Mouse (Mus musculus) embryonic facial prominence, embryonic 10.5 days (tissue): ENCODE measurements around the gene Dgke. TPM values are rescaled to one million over a fixed set of nuclear protein-coding genes. Genes with fewer than 3 reads are reported as not detected.
"Not testable (repeated sequence)": the region's sequence is repeated elsewhere in the genome, so short reads cannot be mapped to it uniquely, and the experiment has no call there.

Experiments used
- DNase-seq: peaks from one replicate; pipeline ENCODE4 v3.0.0-alpha.2; 2017; ENCODE audit warnings: low spot score
- H3K27ac ChIP-seq: fragments of 300-500 bp; sonication (generic); replicated peaks from 2 replicates; pipeline ENCODE4 v1.5.1; 2016; ENCODE audit warnings: mild to moderate bottlenecking
- H3K27me3 ChIP-seq: fragments of 300-500 bp; sonication (generic); replicated peaks from 2 replicates; pipeline ENCODE4 v1.6.1; 2016; ENCODE audit warnings: low read depth, mild to moderate bottlenecking; ENCODE audit not compliant: poor library complexity, severe bottlenecking
- H3K36me3 ChIP-seq: fragments of 300-500 bp; sonication (generic); replicated peaks from 2 replicates; pipeline ENCODE4 v1.6.1; 2016; ENCODE audit warnings: mild to moderate bottlenecking, moderate library complexity
- H3K4me1 ChIP-seq: fragments of 300-500 bp; sonication (generic); 2 replicates; pipeline ENCODE4 v1.6.1; 2016
- H3K4me3 ChIP-seq: fragments of 300-500 bp; sonication (generic); 2 replicates; pipeline ENCODE4 v1.5.1; 2016; ENCODE audit warnings: mild to moderate bottlenecking, moderate library complexity
- H3K9me3 ChIP-seq: fragments of 300-500 bp; sonication (generic); 2 replicates; pipeline ENCODE4 v1.6.1; 2016; ENCODE audit warnings: mild to moderate bottlenecking
- WGBS: fragments of 180-500 bp; shearing (Covaris S2); methylation state at CpG from one replicate; pipeline ENCODE4 v1.1.7; 2016; 5-methylcytosine and 5-hydroxymethylcytosine counted together
- polyA plus RNA-seq: library from polyadenylated mRNA; unstranded; fragments of >200 nt; fragmentation: Nextera tagmentation; extraction: Ambion mirVana; gene quantifications from 2 replicates; pipeline ENCODE4 v1.2.1, GENCODE M21; 2016

Gene Dgke
- polyA plus RNA-seq, 1 experiment from 2014 or later = 4.7 TPM

DNA sequence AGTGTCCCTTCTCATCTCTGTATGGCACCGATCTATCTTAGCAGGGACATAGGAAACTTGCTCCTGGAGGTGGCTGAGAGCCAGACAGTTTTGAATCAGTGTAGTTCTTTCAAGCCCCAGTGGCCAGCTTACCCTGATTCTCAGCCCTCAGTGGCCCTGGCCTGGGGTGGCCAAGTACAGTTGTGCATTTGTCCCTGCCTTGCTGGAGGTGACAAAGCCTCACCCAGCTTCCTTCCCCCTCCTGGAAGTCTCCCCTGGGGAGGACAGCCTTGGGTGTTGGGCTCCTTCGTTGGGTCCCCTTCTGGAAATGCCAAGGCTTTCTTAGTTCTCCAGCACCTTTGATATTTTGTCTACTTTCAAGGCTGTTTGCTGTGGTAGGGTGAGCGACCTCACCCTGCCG, 62.9 kb downstream of the Dgke start:
- Histone ChIP-seq H3K4me3 (no peak overlapping the region), H3K4me1 (peaks cover 28% of the 10 kb centered on the region), H3K27ac (no peak overlapping the region), H3K9me3 (no peaks in the 10 kb centered on the region), H3K27me3 (peaks cover 29% of the 10 kb centered on the region), H3K36me3 (no peaks in the 10 kb centered on the region)
- WGBS = 84% methylated on average over 4 of the region's 4 CpGs
- DNase-seq = no peak

DNA sequence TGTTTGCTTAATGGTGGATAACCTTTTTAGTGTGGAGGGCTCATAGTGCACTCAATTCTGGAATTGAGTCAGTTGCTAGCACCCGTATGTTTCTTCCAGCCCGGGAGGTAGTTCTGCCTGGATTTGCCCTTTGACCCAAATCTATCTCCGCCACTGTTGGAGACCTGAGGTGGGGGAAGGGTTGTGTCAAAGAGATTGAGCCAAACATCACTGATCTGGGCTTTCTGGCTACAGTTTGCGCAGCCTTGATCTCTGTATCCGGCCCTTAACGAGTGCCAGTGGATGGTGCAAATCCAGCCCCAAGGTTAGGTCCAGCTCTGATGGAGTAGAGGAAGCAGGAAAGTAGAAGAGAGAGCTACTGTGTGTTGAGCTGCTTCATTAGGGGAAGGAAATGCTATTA, 63.6 kb downstream of the Dgke start:
- no peak overlapping the region for H3K4me3 ChIP-seq
- H3K27me3 ChIP-seq = peaks cover 35% of the 10 kb centered on the region
- peaks cover 33% of the 10 kb centered on the region for H3K4me1 ChIP-seq
- WGBS = 48% methylated on average over 6 of the region's 6 CpGs
- H3K27ac ChIP-seq = no peak overlapping the region
- DNase-seq = no peak
- no peaks in the 10 kb centered on the region for H3K9me3 ChIP-seq
- H3K36me3 ChIP-seq = no peaks in the 10 kb centered on the region

DNA sequence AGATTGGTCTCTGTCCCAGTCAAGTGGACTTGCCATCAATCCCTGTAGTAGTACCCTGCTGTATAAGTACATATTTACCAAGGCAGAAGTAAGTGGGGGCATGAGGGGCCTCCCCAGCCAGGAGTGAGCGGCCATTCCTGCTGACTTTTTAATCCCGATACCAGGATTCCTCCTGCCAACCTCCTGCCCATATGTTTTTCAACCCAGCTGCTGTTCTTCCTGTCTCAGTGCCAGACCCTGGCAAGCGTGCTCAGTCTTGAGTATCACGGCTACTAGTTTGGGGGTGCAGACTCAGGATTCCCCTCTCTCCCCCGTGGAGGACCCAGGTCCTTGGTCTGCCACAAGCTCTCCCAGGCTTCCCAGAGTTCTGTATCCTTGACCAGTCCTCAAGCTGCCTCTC, 64.0 kb downstream of the Dgke start:
- H3K36me3 ChIP-seq = no peaks in the 10 kb centered on the region
- H3K27me3 ChIP-seq = peaks cover 39% of the 10 kb centered on the region
- no peak overlapping the region for H3K4me3 ChIP-seq
- WGBS = 86% methylated on average over 5 of the region's 5 CpGs
- H3K4me1 ChIP-seq = peaks cover 33% of the 10 kb centered on the region
- no peak for DNase-seq
- H3K9me3 ChIP-seq = no peaks in the 10 kb centered on the region
- no peak overlapping the region for H3K27ac ChIP-seq

DNA sequence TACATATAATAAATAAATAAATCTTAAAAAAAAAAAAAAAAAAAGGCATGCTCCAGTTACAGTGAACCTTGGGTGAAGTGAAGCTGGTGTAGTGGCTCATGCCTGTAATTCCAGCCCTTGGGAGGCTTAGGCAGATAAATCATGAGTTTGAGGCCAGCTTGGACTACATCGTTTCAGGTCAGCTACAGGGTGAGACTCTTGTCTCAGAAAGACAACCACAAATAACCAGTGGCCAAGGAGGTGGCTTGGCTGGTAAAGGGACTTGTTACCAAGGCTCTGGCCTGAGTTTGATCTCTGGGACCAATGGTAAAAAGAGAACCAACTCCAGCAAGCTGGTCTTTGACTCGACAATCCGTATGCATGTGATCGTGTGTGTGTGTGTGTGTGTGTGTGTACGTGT, 64.6 kb downstream of the Dgke start:
- H3K4me1 ChIP-seq = peaks cover 33% of the 10 kb centered on the region
- 88% methylated on average over 5 of the region's 5 CpGs for WGBS
- H3K36me3 ChIP-seq = no peaks in the 10 kb centered on the region
- no peak overlapping the region for H3K27ac ChIP-seq
- H3K27me3 ChIP-seq = peaks cover 39% of the 10 kb centered on the region
- no peaks in the 10 kb centered on the region for H3K9me3 ChIP-seq
- no peak for DNase-seq
- H3K4me3 ChIP-seq = no peak overlapping the region

DNA sequence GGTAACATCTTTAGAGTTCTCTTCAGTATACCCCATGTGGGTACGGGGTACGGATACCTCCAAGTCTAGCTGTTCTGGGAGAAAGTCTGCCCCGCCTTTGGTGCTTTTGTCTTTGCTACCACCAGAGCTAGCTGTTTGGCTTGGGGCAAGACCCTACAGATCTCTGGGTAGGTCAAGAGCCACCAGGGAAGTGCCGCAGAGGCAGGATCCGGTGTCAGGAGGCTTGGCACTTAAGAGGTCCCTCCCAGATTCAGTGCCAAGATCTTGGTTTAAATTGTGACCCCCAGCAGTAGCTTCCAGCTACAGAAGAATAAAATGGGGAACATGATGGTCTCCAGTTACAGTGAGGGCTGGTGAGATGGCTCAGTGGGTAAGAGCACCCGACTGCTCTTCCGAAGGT, 65.1 kb downstream of the Dgke start:
- DNase-seq = no peak
- peaks cover 33% of the 10 kb centered on the region for H3K4me1 ChIP-seq
- H3K27ac ChIP-seq = no peak overlapping the region
- H3K9me3 ChIP-seq = no peaks in the 10 kb centered on the region
- H3K36me3 ChIP-seq = no peaks in the 10 kb centered on the region
- H3K4me3 ChIP-seq = no peak overlapping the region
- 97% methylated on average over 7 of the region's 7 CpGs for WGBS
- peaks cover 39% of the 10 kb centered on the region for H3K27me3 ChIP-seq

DNA sequence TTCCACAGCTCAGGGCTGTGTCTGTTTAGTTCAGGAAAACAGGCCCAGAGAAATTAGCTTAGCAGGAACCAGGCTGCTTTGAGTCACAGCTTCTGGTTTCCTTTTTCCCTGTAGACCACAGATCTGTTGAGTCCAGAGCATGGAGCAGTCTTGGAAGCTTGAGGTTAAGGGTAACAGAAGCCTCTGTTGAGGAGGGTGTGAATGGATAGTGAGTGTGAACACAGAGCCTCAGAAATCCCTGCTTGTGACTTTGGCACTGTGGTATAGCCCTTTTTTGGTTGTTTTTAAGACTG, 66.2 kb downstream of the Dgke start:
- H3K36me3 ChIP-seq = no peaks in the 10 kb centered on the region
- no peaks in the 10 kb centered on the region for H3K9me3 ChIP-seq
- H3K4me1 ChIP-seq = peaks cover 31% of the 10 kb centered on the region
- H3K4me3 ChIP-seq = no peak overlapping the region
- H3K27me3 ChIP-seq = peaks cover 39% of the 10 kb centered on the region
- H3K27ac ChIP-seq = no peak overlapping the region
- no peak for DNase-seq

DNA sequence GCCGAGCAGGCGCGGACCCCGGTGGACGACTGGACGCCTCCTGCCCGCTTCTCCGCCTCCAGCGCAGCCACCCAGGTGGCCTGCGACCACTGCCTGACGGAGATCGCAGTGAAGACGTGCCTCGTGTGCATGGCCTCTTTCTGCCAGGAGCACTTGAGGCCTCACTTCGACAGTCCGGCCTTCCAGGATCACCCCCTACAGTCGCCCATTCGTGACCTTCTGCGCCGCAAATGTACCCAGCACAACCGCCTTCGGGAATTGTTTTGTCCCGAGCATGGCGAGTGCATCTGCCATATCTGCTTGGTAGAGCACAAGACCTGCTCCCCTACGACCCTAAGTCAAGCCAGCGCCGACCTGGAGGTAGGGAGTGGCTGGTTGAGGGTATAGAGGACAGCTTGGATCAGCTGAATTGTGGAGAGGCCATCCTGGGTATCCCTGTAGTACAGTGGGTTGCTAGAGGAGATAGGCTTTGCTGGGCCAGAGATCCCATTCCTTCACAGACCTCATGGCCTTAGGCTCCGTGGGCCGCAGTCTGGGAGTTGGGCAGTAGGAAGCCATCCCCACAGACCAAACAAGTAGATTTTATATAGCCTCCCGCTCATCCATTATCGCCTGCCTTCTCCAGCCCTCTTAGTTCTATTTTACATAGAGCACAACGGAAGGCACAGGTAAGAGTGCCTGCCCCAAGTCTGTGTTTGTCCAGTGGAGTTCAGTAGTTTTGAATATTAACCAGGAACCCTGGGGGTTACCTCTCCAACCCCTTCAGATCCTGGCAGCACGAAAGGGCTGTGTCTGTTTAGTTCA, 66.7 kb downstream of the Dgke start:
- Histone ChIP-seq H3K27me3 (peaks cover 39% of the 10 kb centered on the region), H3K36me3 (no peaks in the 10 kb centered on the region), H3K27ac (no peak overlapping the region; the same call in 1 of the 2 replicates), H3K4me3 (peak overlapping the region; percentile 58), H3K4me1 (peaks cover 28% of the 10 kb centered on the region), H3K9me3 (no peaks in the 10 kb centered on the region)
- DNase-seq = no peak
- WGBS = 26% methylated on average over 33 of the region's 33 CpGs

DNA sequence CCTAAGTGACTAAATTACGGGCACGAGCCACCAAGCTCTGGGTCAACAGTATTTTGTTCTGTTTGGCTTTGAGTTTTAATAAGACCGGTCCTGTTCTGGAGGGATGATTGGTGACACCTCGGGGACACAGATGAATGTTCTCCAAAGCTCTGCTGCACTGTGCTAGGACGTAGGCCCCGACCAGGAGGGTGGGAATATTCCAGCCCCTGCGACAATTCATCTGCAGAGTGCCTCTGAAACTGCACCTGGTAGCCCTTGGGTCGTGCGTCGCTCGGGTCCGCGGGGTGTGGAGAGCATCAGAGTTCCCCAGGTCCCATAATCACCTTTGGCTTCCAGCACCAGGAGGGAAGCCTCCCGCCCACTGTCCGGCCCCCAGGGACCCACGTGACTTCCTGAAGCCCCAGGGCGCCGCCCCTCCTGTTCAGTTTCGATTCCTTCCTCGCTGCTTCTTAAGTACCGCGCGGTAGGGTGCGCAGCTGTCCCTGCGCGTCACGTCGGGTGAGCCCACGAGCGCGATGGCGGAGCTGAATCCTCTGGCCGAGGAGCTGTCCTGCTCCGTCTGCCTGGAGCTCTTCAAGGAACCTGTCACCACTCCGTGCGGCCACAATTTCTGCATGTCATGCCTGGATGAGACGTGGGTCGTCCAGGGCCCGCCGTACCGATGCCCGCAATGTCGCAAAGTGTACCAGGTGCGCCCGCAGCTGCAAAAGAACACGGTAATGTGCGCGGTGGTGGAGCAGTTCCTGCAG, 67.5 kb downstream of the Dgke start, which contains the start of gene Trim25:
Trim25 (plus strand) TSS at position 403 of the 749 bp plus-strand sequence.
- H3K4me1 ChIP-seq = peaks cover 28% of the 10 kb centered on the region
- 3% methylated on average over 48 of the region's 48 CpGs for WGBS
- no peak within 1 kb of the TSS; the same call in 1 of the 2 replicates for H3K27ac ChIP-seq
- DNase-seq = peak; percentile 78
- no peaks in the 10 kb centered on the region for H3K36me3 ChIP-seq
- peaks cover 39% of the 10 kb centered on the region for H3K27me3 ChIP-seq
- H3K4me3 ChIP-seq = peak within 1 kb of the TSS; percentile 58
- H3K9me3 ChIP-seq = no peaks in the 10 kb centered on the region

DNA sequence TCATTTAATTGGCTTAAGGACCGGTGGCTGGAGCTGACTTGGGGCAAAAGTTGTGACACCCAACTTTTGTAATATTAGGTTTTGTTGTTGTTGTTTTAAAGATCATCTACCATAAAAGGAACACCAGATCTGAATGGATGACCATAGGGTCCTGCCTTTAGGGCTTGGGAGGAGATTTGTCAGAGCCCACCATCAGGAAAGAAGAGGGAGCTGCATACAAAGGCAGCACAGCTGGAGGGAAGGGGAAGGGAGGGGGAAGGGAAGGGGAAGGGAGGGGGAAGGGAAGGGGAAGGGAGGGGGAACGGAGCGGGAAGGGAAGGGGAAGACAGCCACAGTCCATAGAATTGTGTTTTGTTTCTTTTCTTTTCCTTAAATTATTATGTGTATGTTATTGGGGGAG, 68.2 kb downstream of the Dgke start:
- H3K9me3 ChIP-seq = no peaks in the 10 kb centered on the region
- peak overlapping the region; percentile 58; the same call in 1 of the 2 replicates for H3K4me3 ChIP-seq
- WGBS = 14% methylated on average over 3 of the region's 3 CpGs
- H3K36me3 ChIP-seq = no peaks in the 10 kb centered on the region
- H3K27me3 ChIP-seq = peaks cover 39% of the 10 kb centered on the region
- peaks cover 24% of the 10 kb centered on the region for H3K4me1 ChIP-seq
- DNase-seq = no peak
- H3K27ac ChIP-seq = no peak overlapping the region

DNA sequence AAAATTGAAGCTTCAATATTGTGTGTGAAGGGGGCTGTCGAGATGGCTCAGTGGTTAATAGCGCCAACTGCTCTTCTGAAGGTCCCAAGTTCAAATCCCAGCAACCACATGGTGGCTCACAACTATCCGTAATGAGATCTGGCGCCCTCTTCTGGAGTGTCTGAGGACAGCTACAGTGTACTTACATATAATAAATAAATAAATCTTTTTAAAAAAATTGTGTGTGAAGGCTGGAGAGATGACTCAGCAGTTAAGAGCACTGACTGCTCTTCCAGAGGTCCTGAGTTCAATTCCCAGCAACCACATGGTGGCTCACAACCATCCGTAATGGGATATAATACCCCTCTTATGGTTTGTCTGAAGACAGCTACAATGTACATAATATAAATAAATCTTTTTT, 69.3 kb downstream of the Dgke start:
- not testable (repeated sequence) for DNase-seq, H3K9me3 ChIP-seq, H3K36me3 ChIP-seq, H3K4me3 ChIP-seq, H3K27ac ChIP-seq
- Histone ChIP-seq H3K27me3 (peaks cover 39% of the 10 kb centered on the region), H3K4me1 (peaks cover 15% of the 10 kb centered on the region)
- 85% methylated on average over 5 of the region's 5 CpGs for WGBS

DNA sequence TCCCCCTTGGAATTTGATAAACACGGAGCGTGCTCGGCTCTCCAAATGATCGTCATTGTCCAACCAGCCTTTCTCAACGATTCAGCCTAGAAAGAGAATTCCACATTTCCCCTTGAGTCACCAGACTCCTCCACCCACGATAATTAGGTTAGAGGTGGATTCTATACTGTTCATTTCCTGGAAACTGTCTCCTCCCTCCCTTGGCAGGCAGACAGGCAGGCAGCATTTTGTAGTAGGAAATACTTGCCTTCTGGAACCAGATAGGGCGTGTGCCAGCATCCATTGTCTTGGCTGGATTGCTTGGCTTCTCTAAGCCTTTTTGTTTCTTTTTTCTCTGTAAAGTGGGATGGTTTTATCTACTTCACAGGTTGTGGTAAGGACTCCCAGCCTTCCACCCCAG, 70.2 kb downstream of the Dgke start:
- Histone ChIP-seq H3K36me3 (peaks cover under 1% of the 10 kb centered on the region), H3K4me1 (peaks cover 15% of the 10 kb centered on the region), H3K4me3 (no peak overlapping the region), H3K27ac (no peak overlapping the region), H3K27me3 (peaks cover 38% of the 10 kb centered on the region), H3K9me3 (no peaks in the 10 kb centered on the region)
- DNase-seq = no peak
- WGBS = 75% methylated on average over 7 of the region's 7 CpGs

DNA sequence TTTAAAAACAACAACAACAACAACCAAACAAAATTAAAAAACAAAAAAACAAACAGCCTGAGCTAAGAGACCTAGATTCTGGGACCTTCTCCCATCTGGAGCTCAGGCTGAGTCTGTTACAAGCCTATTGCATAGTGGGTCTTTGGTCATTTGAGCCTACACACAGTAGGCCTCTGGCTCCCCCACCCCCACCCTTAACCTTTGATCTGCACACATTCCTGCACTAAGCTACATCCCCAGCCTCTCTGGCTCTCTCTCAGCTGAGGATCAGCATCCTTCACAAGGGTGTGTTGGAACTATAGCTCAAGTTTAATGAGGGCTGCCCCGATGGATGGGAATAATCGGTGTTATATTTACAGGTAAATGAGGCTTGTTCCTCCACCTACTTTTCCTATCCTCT, 71.0 kb downstream of the Dgke start:
- peaks cover 9% of the 10 kb centered on the region for H3K36me3 ChIP-seq
- H3K27ac ChIP-seq = no peak overlapping the region
- no peak for DNase-seq
- peaks cover 29% of the 10 kb centered on the region for H3K27me3 ChIP-seq
- H3K4me1 ChIP-seq = peaks cover 15% of the 10 kb centered on the region
- 90% methylated on average over 2 of the region's 2 CpGs for WGBS
- no peak overlapping the region for H3K4me3 ChIP-seq
- H3K9me3 ChIP-seq = no peaks in the 10 kb centered on the region

DNA sequence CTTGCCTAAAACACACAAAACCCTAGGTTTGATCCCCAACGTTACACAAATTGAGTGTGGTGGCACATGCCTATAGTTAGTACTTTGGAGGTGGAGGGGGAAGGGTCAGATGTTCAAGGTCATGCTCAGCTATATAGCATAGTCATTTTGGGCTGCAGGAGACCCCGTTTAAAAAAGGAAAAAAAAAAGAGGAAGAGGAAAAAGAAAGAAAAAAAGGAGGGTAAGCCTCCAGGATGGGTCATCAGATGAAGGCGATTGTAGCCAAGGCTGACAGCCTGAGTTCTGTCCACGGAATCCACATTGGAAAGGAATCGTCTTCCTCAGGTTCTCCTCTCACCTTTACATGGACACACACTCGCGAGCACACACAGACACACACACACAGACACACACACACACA, 72.2 kb downstream of the Dgke start:
- no peak overlapping the region for H3K4me3 ChIP-seq
- peaks cover 13% of the 10 kb centered on the region for H3K4me1 ChIP-seq
- H3K9me3 ChIP-seq = no peaks in the 10 kb centered on the region
- peaks cover 14% of the 10 kb centered on the region for H3K36me3 ChIP-seq
- no peak overlapping the region for H3K27ac ChIP-seq
- no peak for DNase-seq
- peaks cover 18% of the 10 kb centered on the region for H3K27me3 ChIP-seq
- WGBS = 91% methylated on average over 7 of the region's 7 CpGs
